Mouse (Mus musculus): Measurements from ENCODE around the gene Mtor. TPM values are rescaled to one million over a fixed set of nuclear protein-coding genes. Genes with fewer than 3 reads are reported as not detected.

The Mtor gene
- polyA plus RNA-seq, 1 experiment from 2014 or later: 20.6 TPM

GRCm38 (mm10) chr4:148511334-148511733 is 62.9 kb downstream of the Mtor start:
- Histone ChIP-seq H3K4me2 (ENCODE audit: low read length) (no peak overlapping the region), H3K27ac (ENCODE audit: low read depth, low read length) (no peak overlapping the region), H3K36me3 (ENCODE audit: control insufficient read depth, insufficient read depth, low read length) (peaks cover 23% of the 10 kb centered on the region), H3K9ac (ENCODE audit: low read depth, low read length) (no peak overlapping the region), H3K27me3 (replicated peaks; ENCODE audit: control insufficient read depth, insufficient read depth, low read length) (no peaks in the 10 kb centered on the region), H3K4me1 (ENCODE audit: control insufficient read depth, insufficient read depth, low read depth, low read length) (peaks cover 3% of the 10 kb centered on the region; the same call in 1 of the 2 replicates), H3K9me3 (ENCODE audit: control insufficient read depth, low read length) (no peaks in the 10 kb centered on the region), H3K4me3 (ENCODE audit: low read length) (no peak overlapping the region)
- 94% methylated on average over 4 of the region's 4 CpGs for WGBS
- no peak for ATAC-seq

GRCm38 (mm10) chr4:148513021-148513559 is 64.7 kb downstream of the Mtor start:
- WGBS: 66% methylated on average over 6 of the region's 6 CpGs
- H3K36me3 ChIP-seq (ENCODE audit: control insufficient read depth, insufficient read depth, low read length): peaks cover 29% of the 10 kb centered on the region
- peaks cover 3% of the 10 kb centered on the region; the same call in 1 of the 2 replicates for H3K4me1 ChIP-seq (ENCODE audit: control insufficient read depth, insufficient read depth, low read depth, low read length)
- no peaks in the 10 kb centered on the region for H3K27me3 ChIP-seq (replicated peaks; ENCODE audit: control insufficient read depth, insufficient read depth, low read length)
- no peaks in the 10 kb centered on the region for H3K9me3 ChIP-seq (ENCODE audit: control insufficient read depth, low read length)
- no peak overlapping the region for H3K9ac ChIP-seq (ENCODE audit: low read depth, low read length)
- ATAC-seq: no peak
- no peak overlapping the region for H3K4me2 ChIP-seq (ENCODE audit: low read length)
- H3K4me3 ChIP-seq (ENCODE audit: low read length): no peak overlapping the region
- 0 out of 2 replicates have a peak overlapping the region, but pooled peaks have one; percentile 17 for H3K27ac ChIP-seq (ENCODE audit: low read depth, low read length)

- 89% methylated on average over 2 of the region's 2 CpGs for WGBS
- H3K36me3 ChIP-seq (ENCODE audit: control insufficient read depth, insufficient read depth, low read length): peaks cover 21% of the 10 kb centered on the region
- no peak overlapping the region for H3K9ac ChIP-seq (ENCODE audit: low read depth, low read length)
- peaks cover 5% of the 10 kb centered on the region for H3K4me1 ChIP-seq (ENCODE audit: control insufficient read depth, insufficient read depth, low read depth, low read length)
- no peaks in the 10 kb centered on the region for H3K27me3 ChIP-seq (replicated peaks; ENCODE audit: control insufficient read depth, insufficient read depth, low read length)
- no peak overlapping the region for H3K27ac ChIP-seq (ENCODE audit: low read depth, low read length)
- H3K9me3 ChIP-seq (ENCODE audit: control insufficient read depth, low read length): no peaks in the 10 kb centered on the region
- H3K4me2 ChIP-seq (ENCODE audit: low read length): no peak overlapping the region
- no peak for ATAC-seq
- H3K4me3 ChIP-seq (ENCODE audit: low read length): no peak overlapping the region
Measured at GRCm38 (mm10) chr4:148515313-148515712, 66.9 kb downstream of the Mtor start.

GRCm38 (mm10) chr4:148517809-148518208 is 69.4 kb downstream of the Mtor start:
- no peak overlapping the region for H3K9ac ChIP-seq (ENCODE audit: low read depth, low read length)
- H3K27me3 ChIP-seq (replicated peaks; ENCODE audit: control insufficient read depth, insufficient read depth, low read length): no peaks in the 10 kb centered on the region
- 50% methylated on average over 4 of the region's 4 CpGs for WGBS
- H3K4me3 ChIP-seq (ENCODE audit: low read length): no peak overlapping the region
- peaks cover 5% of the 10 kb centered on the region for H3K4me1 ChIP-seq (ENCODE audit: control insufficient read depth, insufficient read depth, low read depth, low read length)
- H3K4me2 ChIP-seq (ENCODE audit: low read length): no peak overlapping the region
- peaks cover 26% of the 10 kb centered on the region for H3K36me3 ChIP-seq (ENCODE audit: control insufficient read depth, insufficient read depth, low read length)
- 0 out of 2 replicates have a peak overlapping the region, but pooled peaks have one; percentile 2 for H3K27ac ChIP-seq (ENCODE audit: low read depth, low read length)
- H3K9me3 ChIP-seq (ENCODE audit: control insufficient read depth, low read length): no peaks in the 10 kb centered on the region
- no peak for ATAC-seq

- Histone ChIP-seq H3K4me2 (ENCODE audit: low read length) (no peak overlapping the region), H3K27me3 (replicated peaks; ENCODE audit: control insufficient read depth, insufficient read depth, low read length) (no peaks in the 10 kb centered on the region), H3K4me1 (ENCODE audit: control insufficient read depth, insufficient read depth, low read depth, low read length) (peaks cover 5% of the 10 kb centered on the region), H3K9ac (ENCODE audit: low read depth, low read length) (peak overlapping the region; percentile 7; the same call in 1 of the 2 replicates), H3K9me3 (ENCODE audit: control insufficient read depth, low read length) (no peaks in the 10 kb centered on the region), H3K27ac (ENCODE audit: low read depth, low read length) (peak overlapping the region; percentile 67), H3K36me3 (ENCODE audit: control insufficient read depth, insufficient read depth, low read length) (peaks cover 26% of the 10 kb centered on the region), H3K4me3 (ENCODE audit: low read length) (no peak overlapping the region)
- peak; percentile 68; the same call in 1 of the 2 replicates for ATAC-seq
- 22% methylated on average over 5 of the region's 5 CpGs for WGBS
Measured at GRCm38 (mm10) chr4:148518235-148518795, 69.9 kb downstream of the Mtor start.

GRCm38 (mm10) chr4:148523538-148523937 is 75.1 kb downstream of the Mtor start:
- ATAC-seq: peak; percentile 54; the same call in 1 of the 2 replicates
- H3K36me3 ChIP-seq (ENCODE audit: control insufficient read depth, insufficient read depth, low read length): peaks cover 34% of the 10 kb centered on the region
- no peaks in the 10 kb centered on the region for H3K27me3 ChIP-seq (replicated peaks; ENCODE audit: control insufficient read depth, insufficient read depth, low read length)
- H3K4me2 ChIP-seq (ENCODE audit: low read length): no peak overlapping the region
- H3K4me3 ChIP-seq (ENCODE audit: low read length): no peak overlapping the region
- no peaks in the 10 kb centered on the region for H3K9me3 ChIP-seq (ENCODE audit: control insufficient read depth, low read length)
- no peak overlapping the region for H3K9ac ChIP-seq (ENCODE audit: low read depth, low read length)
- WGBS: 69% methylated on average over 7 of the region's 7 CpGs
- H3K27ac ChIP-seq (ENCODE audit: low read depth, low read length): no peak overlapping the region
- H3K4me1 ChIP-seq (ENCODE audit: control insufficient read depth, insufficient read depth, low read depth, low read length): no peaks in the 10 kb centered on the region; the same call in 1 of the 2 replicates

GRCm38 (mm10) chr4:148527158-148527910 is 78.9 kb downstream of the Mtor start:
- H3K4me3 ChIP-seq (ENCODE audit: low read length): no peak overlapping the region
- H3K9me3 ChIP-seq (ENCODE audit: control insufficient read depth, low read length): no peaks in the 10 kb centered on the region
- H3K4me2 ChIP-seq (ENCODE audit: low read length): no peak overlapping the region
- no peaks in the 10 kb centered on the region for H3K27me3 ChIP-seq (replicated peaks; ENCODE audit: control insufficient read depth, insufficient read depth, low read length)
- no peak overlapping the region for H3K9ac ChIP-seq (ENCODE audit: low read depth, low read length)
- H3K36me3 ChIP-seq (ENCODE audit: control insufficient read depth, insufficient read depth, low read length): peaks cover 49% of the 10 kb centered on the region
- H3K27ac ChIP-seq (ENCODE audit: low read depth, low read length): no peak overlapping the region
- ATAC-seq: no peak
- 91% methylated on average over 10 of the region's 10 CpGs for WGBS
- H3K4me1 ChIP-seq (ENCODE audit: control insufficient read depth, insufficient read depth, low read depth, low read length): no peaks in the 10 kb centered on the region

GRCm38 (mm10) chr4:148530351-148530750 is 81.9 kb downstream of the Mtor start:
- WGBS: 94% methylated on average over 5 of the region's 5 CpGs
- Histone ChIP-seq H3K4me2 (ENCODE audit: low read length) (no peak overlapping the region), H3K27ac (ENCODE audit: low read depth, low read length) (no peak overlapping the region), H3K27me3 (replicated peaks; ENCODE audit: control insufficient read depth, insufficient read depth, low read length) (no peaks in the 10 kb centered on the region), H3K4me1 (ENCODE audit: control insufficient read depth, insufficient read depth, low read depth, low read length) (no peaks in the 10 kb centered on the region), H3K36me3 (ENCODE audit: control insufficient read depth, insufficient read depth, low read length) (peaks cover 64% of the 10 kb centered on the region), H3K9me3 (ENCODE audit: control insufficient read depth, low read length) (no peaks in the 10 kb centered on the region), H3K4me3 (ENCODE audit: low read length) (no peak overlapping the region), H3K9ac (ENCODE audit: low read depth, low read length) (no peak overlapping the region)
- ATAC-seq: no peak

- H3K4me1 ChIP-seq (ENCODE audit: control insufficient read depth, insufficient read depth, low read depth, low read length): no peaks in the 10 kb centered on the region
- H3K9me3 ChIP-seq (ENCODE audit: control insufficient read depth, low read length): no peaks in the 10 kb centered on the region
- peaks cover 59% of the 10 kb centered on the region for H3K36me3 ChIP-seq (ENCODE audit: control insufficient read depth, insufficient read depth, low read length)
- 86% methylated on average over 6 of the region's 6 CpGs for WGBS
- no peak overlapping the region for H3K4me2 ChIP-seq (ENCODE audit: low read length)
- no peak overlapping the region for H3K4me3 ChIP-seq (ENCODE audit: low read length)
- no peak overlapping the region for H3K27ac ChIP-seq (ENCODE audit: low read depth, low read length)
- no peak for ATAC-seq
- no peaks in the 10 kb centered on the region for H3K27me3 ChIP-seq (replicated peaks; ENCODE audit: control insufficient read depth, insufficient read depth, low read length)
- no peak overlapping the region for H3K9ac ChIP-seq (ENCODE audit: low read depth, low read length)
Measured at GRCm38 (mm10) chr4:148530778-148531177, 82.4 kb downstream of the Mtor start.
